Mouse (Mus musculus): ENCODE measurements around the gene Mfsd4a. TPM values are rescaled to one million over a fixed set of nuclear protein-coding genes. Genes with fewer than 3 reads are reported as not detected.

Gene Mfsd4a
- total and polyA plus RNA-seq, 2 experiments: 0.09 to 0.12 TPM

DNA sequence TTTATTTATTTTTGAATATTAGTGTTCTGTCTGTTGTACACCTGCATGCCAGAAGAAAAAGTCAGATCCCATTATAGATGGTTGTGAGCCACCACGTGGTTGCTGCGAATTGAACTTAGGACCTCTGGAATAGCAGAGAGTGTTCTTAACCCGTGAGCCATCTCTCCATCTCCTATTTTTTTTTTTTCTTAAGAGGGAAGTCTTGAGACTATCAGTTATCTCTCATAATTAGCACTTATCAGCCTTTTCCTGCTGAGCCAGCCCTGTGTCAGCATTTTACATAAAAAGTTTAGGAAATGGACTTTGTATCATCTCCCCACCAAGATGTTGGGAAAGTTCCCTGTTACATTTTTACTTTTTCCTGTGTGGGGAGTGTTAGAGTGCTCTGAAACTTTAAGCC, 45.8 kb downstream of the Mfsd4a start:
- TF ChIP-seq CTCF (IDR thresholded peaks at IDR 0.05; ENCODE audit: low read depth, low read length): no peak
- no peak for TF ChIP-seq POLR2A (IDR thresholded peaks at IDR 0.05; ENCODE audit: extremely low read depth, insufficient read depth, low read length)
- WGBS: 32% methylated on average over 3 of the region's 3 CpGs
- no peak overlapping the region for H3K9ac ChIP-seq (ENCODE audit: low read depth, low read length)
- H3K27ac ChIP-seq (replicated peaks; ENCODE audit: insufficient read depth, low read depth, low read length): no peak overlapping the region
- no peak overlapping the region for H3K4me3 ChIP-seq (ENCODE audit: insufficient read depth, low read depth, low read length)
- H3K79me2 ChIP-seq (ENCODE audit: control insufficient read depth, insufficient read depth, low read length): peaks cover 6% of the 10 kb centered on the region; the same call in 1 of the 2 replicates
- H3K4me1 ChIP-seq (ENCODE audit: control insufficient read depth, insufficient read depth, low read length): no peaks in the 10 kb centered on the region
- peak; percentile 60 for DNase-seq (ENCODE audit: extremely low read depth, low read depth, low spot score)
- peaks cover 62% of the 10 kb centered on the region for H3K36me3 ChIP-seq (ENCODE audit: control insufficient read depth, insufficient read depth, low read length)
- H3K27me3 ChIP-seq (ENCODE audit: control insufficient read depth, insufficient read depth, low read length): no peaks in the 10 kb centered on the region

DNA sequence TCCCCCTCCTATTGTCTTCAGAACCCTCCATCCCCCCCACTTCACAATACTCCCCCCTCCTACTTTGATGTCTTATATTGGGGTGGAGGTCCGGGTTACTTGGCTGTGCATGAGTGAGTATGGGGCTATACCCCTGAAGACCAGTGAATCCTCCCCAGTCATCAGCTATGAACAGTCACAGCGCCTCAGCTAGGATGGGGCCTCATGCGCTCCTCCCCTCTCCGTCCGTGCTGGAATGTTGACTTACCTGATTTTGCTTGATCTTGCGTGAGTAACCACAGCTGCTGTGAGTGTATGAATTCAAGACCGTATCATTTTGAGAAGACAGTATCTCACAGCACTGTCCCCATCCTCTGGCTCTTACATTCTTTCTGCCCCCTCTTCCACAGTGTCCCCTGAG, 48.0 kb downstream of the Mfsd4a start:
- WGBS: 91% methylated on average over 7 of the region's 7 CpGs
- Histone ChIP-seq H3K4me1 (ENCODE audit: control insufficient read depth, insufficient read depth, low read length) (no peaks in the 10 kb centered on the region), H3K27ac (replicated peaks; ENCODE audit: insufficient read depth, low read depth, low read length) (no peak overlapping the region), H3K79me2 (ENCODE audit: control insufficient read depth, insufficient read depth, low read length) (peaks cover 4% of the 10 kb centered on the region; the same call in 1 of the 2 replicates), H3K27me3 (ENCODE audit: control insufficient read depth, insufficient read depth, low read length) (no peaks in the 10 kb centered on the region), H3K4me3 (ENCODE audit: insufficient read depth, low read depth, low read length) (no peak overlapping the region), H3K9ac (ENCODE audit: low read depth, low read length) (no peak overlapping the region), H3K36me3 (ENCODE audit: control insufficient read depth, insufficient read depth, low read length) (peaks cover 71% of the 10 kb centered on the region)
- TF ChIP-seq CTCF (IDR thresholded peaks at IDR 0.05; ENCODE audit: low read depth, low read length): no peak
- TF ChIP-seq POLR2A (IDR thresholded peaks at IDR 0.05; ENCODE audit: extremely low read depth, insufficient read depth, low read length): no peak
- DNase-seq (ENCODE audit: extremely low read depth, low read depth, low spot score): no peak

DNA sequence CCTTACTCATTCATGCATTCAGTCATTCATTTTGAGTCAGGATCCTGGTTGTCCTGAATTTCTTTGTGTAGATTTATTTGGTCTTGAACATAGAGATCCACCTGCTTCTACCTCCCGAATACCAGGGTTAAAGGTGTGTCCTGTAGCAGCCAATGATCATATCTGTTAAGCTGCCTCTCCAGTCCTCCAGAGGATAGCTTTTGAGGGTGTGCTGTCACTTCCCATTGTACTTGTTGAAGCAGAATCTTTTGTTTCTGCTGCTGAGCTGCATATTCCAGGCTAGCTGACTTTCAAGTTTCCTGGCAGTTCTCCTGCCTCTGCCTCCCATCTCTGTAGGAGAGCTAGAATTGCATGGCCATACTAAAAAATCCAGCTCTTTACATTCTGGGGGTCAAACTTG, 51.2 kb downstream of the Mfsd4a start:
- TF ChIP-seq CTCF (IDR thresholded peaks at IDR 0.05; ENCODE audit: low read depth, low read length) (no peak), POLR2A (IDR thresholded peaks at IDR 0.05; ENCODE audit: extremely low read depth, insufficient read depth, low read length) (no peak)
- peaks cover 55% of the 10 kb centered on the region for H3K36me3 ChIP-seq (ENCODE audit: control insufficient read depth, insufficient read depth, low read length)

GRCm38 (mm10) chr1:132014800-132015199, 53.1 kb downstream of the Mfsd4a start:
- TF ChIP-seq POLR2A (IDR thresholded peaks at IDR 0.05; ENCODE audit: extremely low read depth, insufficient read depth, low read length) (no peak), CTCF (IDR thresholded peaks at IDR 0.05; ENCODE audit: low read depth, low read length) (peak; percentile 40; the same call in 1 of the 2 replicates)
- Histone ChIP-seq H3K27ac (replicated peaks; ENCODE audit: insufficient read depth, low read depth, low read length) (no peak overlapping the region), H3K4me3 (ENCODE audit: insufficient read depth, low read depth, low read length) (no peak overlapping the region), H3K36me3 (ENCODE audit: control insufficient read depth, insufficient read depth, low read length) (peaks cover 40% of the 10 kb centered on the region), H3K4me1 (ENCODE audit: control insufficient read depth, insufficient read depth, low read length) (peaks cover 18% of the 10 kb centered on the region), H3K79me2 (ENCODE audit: control insufficient read depth, insufficient read depth, low read length) (peaks cover 23% of the 10 kb centered on the region), H3K27me3 (ENCODE audit: control insufficient read depth, insufficient read depth, low read length) (no peaks in the 10 kb centered on the region), H3K9ac (ENCODE audit: low read depth, low read length) (no peak overlapping the region)
- WGBS: 96% methylated on average over 1 of the region's 1 CpGs
- no peak for DNase-seq (ENCODE audit: extremely low read depth, low read depth, low spot score)

More for the DNA sequence above, 51.2 kb downstream of the Mfsd4a start:
- Histone ChIP-seq H3K4me1 (ENCODE audit: control insufficient read depth, insufficient read depth, low read length) (peaks cover 4% of the 10 kb centered on the region), H3K4me3 (ENCODE audit: insufficient read depth, low read depth, low read length) (no peak overlapping the region), H3K9ac (ENCODE audit: low read depth, low read length) (no peak overlapping the region), H3K27me3 (ENCODE audit: control insufficient read depth, insufficient read depth, low read length) (no peaks in the 10 kb centered on the region), H3K79me2 (ENCODE audit: control insufficient read depth, insufficient read depth, low read length) (peaks cover 15% of the 10 kb centered on the region), H3K27ac (replicated peaks; ENCODE audit: insufficient read depth, low read depth, low read length) (no peak overlapping the region)
- DNase-seq (ENCODE audit: extremely low read depth, low read depth, low spot score): no peak
- 84% methylated on average over 1 of the region's 1 CpGs for WGBS

GRCm38 (mm10) chr1:132012861-132013260, 55.0 kb downstream of the Mfsd4a start:
- WGBS: 85% methylated on average over 8 of the region's 8 CpGs
- Histone ChIP-seq H3K4me3 (ENCODE audit: insufficient read depth, low read depth, low read length) (no peak overlapping the region), H3K27ac (replicated peaks; ENCODE audit: insufficient read depth, low read depth, low read length) (no peak overlapping the region), H3K79me2 (ENCODE audit: control insufficient read depth, insufficient read depth, low read length) (peaks cover 31% of the 10 kb centered on the region), H3K4me1 (ENCODE audit: control insufficient read depth, insufficient read depth, low read length) (peaks cover 25% of the 10 kb centered on the region), H3K9ac (ENCODE audit: low read depth, low read length) (no peak overlapping the region), H3K36me3 (ENCODE audit: control insufficient read depth, insufficient read depth, low read length) (peaks cover 23% of the 10 kb centered on the region), H3K27me3 (ENCODE audit: control insufficient read depth, insufficient read depth, low read length) (no peaks in the 10 kb centered on the region)
- no peak for DNase-seq (ENCODE audit: extremely low read depth, low read depth, low spot score)
- TF ChIP-seq CTCF (IDR thresholded peaks at IDR 0.05; ENCODE audit: low read depth, low read length): no peak
- TF ChIP-seq POLR2A (IDR thresholded peaks at IDR 0.05; ENCODE audit: extremely low read depth, insufficient read depth, low read length): no peak

DNA sequence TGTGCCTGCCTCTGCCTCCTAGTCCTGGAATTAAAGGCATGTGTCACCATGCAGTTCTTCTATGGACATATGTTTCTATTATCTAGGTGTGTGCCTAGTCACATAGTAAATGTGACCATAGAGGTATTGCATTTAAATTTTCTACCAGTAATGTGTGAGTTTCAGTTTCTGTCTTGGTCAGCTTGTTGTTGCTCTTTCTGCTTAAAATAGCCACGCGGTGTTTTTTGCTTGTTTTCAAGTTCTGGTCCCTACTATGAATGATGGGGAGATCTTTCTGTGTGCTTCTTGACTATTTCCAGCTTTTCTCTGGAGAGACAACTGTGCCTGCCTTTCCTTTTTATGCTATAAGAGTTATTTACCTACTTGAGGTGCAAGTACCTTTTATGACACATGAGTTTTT, 56.1 kb downstream of the Mfsd4a start:
- H3K27me3 ChIP-seq (ENCODE audit: control insufficient read depth, insufficient read depth, low read length): no peaks in the 10 kb centered on the region
- H3K9ac ChIP-seq (ENCODE audit: low read depth, low read length): no peak overlapping the region
- H3K4me1 ChIP-seq (ENCODE audit: control insufficient read depth, insufficient read depth, low read length): peaks cover 25% of the 10 kb centered on the region
- DNase-seq (ENCODE audit: extremely low read depth, low read depth, low spot score): no peak
- H3K4me3 ChIP-seq (ENCODE audit: insufficient read depth, low read depth, low read length): no peak overlapping the region
- 33% methylated on average over 2 of the region's 2 CpGs for WGBS
- TF ChIP-seq POLR2A (IDR thresholded peaks at IDR 0.05; ENCODE audit: extremely low read depth, insufficient read depth, low read length) (no peak), CTCF (IDR thresholded peaks at IDR 0.05; ENCODE audit: low read depth, low read length) (no peak)
- H3K36me3 ChIP-seq (ENCODE audit: control insufficient read depth, insufficient read depth, low read length): peaks cover 13% of the 10 kb centered on the region; the same call in 1 of the 2 replicates
- H3K79me2 ChIP-seq (ENCODE audit: control insufficient read depth, insufficient read depth, low read length): peaks cover 31% of the 10 kb centered on the region
- no peak overlapping the region for H3K27ac ChIP-seq (replicated peaks; ENCODE audit: insufficient read depth, low read depth, low read length)
